Mouse (Mus musculus): ENCODE measurements around the gene Olfr698. TPM values are rescaled to one million over a fixed set of nuclear protein-coding genes. Genes with fewer than 3 reads are reported as not detected.
"Not testable (repeated sequence)": the region's sequence is repeated elsewhere in the genome, so short reads cannot be mapped to it uniquely, and the experiment has no call there.

The Olfr698 gene
- polyA plus RNA-seq, 1 experiment = not detected

GRCm38 (mm10) chr7:106711463-106711862 lies 43.7 kb downstream of the Olfr698 start:
- no peak for DNase-seq
- H3K4me1 ChIP-seq (ENCODE audit: control insufficient read depth, insufficient read depth, low read length) = no peaks in the 10 kb centered on the region
- no peak for TF ChIP-seq CTCF (IDR thresholded peaks at IDR 0.05; ENCODE audit: insufficient read depth, low read length)
- no peak for TF ChIP-seq POLR2A (IDR thresholded peaks at IDR 0.05; ENCODE audit: borderline replicate concordance, extremely low read depth, low read depth, low read length)
- 77% methylated on average over 6 of the region's 6 CpGs for WGBS
- no peak overlapping the region for H3K4me3 ChIP-seq (replicated peaks; ENCODE audit: extremely low read depth, low read depth, low read length)

GRCm38 (mm10) chr7:106707705-106708104 lies 47.5 kb downstream of the Olfr698 start:
- not testable (repeated sequence) for DNase-seq; H3K4me1 ChIP-seq (ENCODE audit: control insufficient read depth, insufficient read depth, low read length); H3K4me3 ChIP-seq (replicated peaks; ENCODE audit: extremely low read depth, low read depth, low read length)
- 90% methylated on average over 10 of the region's 10 CpGs for WGBS

Other genes with a start within 250 kb of the Olfr698 start
- not detected in 2 replicates for gene Olfr693, start 74.8 kb downstream of the Olfr698 start, polyA plus RNA-seq (2012; rRNA removed)
- gene Olfr694, start 63.6 kb downstream of the Olfr698 start, polyA plus RNA-seq (2012; rRNA removed) = not detected in 2 replicates
- not detected in 2 replicates for gene Olfr695, start 39.0 kb downstream of the Olfr698 start, polyA plus RNA-seq (2012; rRNA removed)
- not detected in 2 replicates for gene Olfr697, start 13.0 kb downstream of the Olfr698 start, polyA plus RNA-seq (2012; rRNA removed)
- not detected in 2 replicates for gene Olfr699, start 37.8 kb upstream of the Olfr698 start, polyA plus RNA-seq (2012; rRNA removed)
- gene Olfr700, start 53.4 kb upstream of the Olfr698 start, polyA plus RNA-seq (2012; rRNA removed) = not detected in 2 replicates
- not detected in 2 replicates for gene Olfr701, start 58.7 kb upstream of the Olfr698 start, polyA plus RNA-seq (2012; rRNA removed)
- not detected in 2 replicates for gene Olfr702, start 78.5 kb upstream of the Olfr698 start, polyA plus RNA-seq (2012; rRNA removed)
- not detected in 2 replicates for gene Olfr703, start 88.0 kb upstream of the Olfr698 start, polyA plus RNA-seq (2012; rRNA removed)
- gene Olfr704, start 107.8 kb upstream of the Olfr698 start, polyA plus RNA-seq (2012; rRNA removed) = not detected in 2 replicates
- not detected in 2 replicates for gene Olfr705, start 121.5 kb upstream of the Olfr698 start, polyA plus RNA-seq (2012; rRNA removed)
- gene Olfr706, start 132.8 kb upstream of the Olfr698 start, polyA plus RNA-seq (2012; rRNA removed) = not detected in 2 replicates
- gene Olfr707, start 145.8 kb upstream of the Olfr698 start, polyA plus RNA-seq (2012; rRNA removed) = not detected in 2 replicates
- not detected in 2 replicates for gene Olfr1532-ps1, start 152.6 kb upstream of the Olfr698 start, polyA plus RNA-seq (2012; rRNA removed)
- gene Olfr709-ps1, start 176.8 kb upstream of the Olfr698 start, polyA plus RNA-seq (2012; rRNA removed) = not detected in 2 replicates
- gene Olfr710, start 192.9 kb upstream of the Olfr698 start, polyA plus RNA-seq (2012; rRNA removed) = not detected in 2 replicates
- not detected in 2 replicates for gene Olfr6, start 208.5 kb upstream of the Olfr698 start, polyA plus RNA-seq (2012; rRNA removed)
- gene Olfr711, start 220.1 kb upstream of the Olfr698 start, polyA plus RNA-seq (2012; rRNA removed) = not detected in 2 replicates

Data from lung, adult 2 months (tissue).